Mouse (Mus musculus) limb, embryonic 11.5 days (tissue): ENCODE data around the gene Gldc. TPM values are rescaled to one million over a fixed set of nuclear protein-coding genes. Genes with fewer than 3 reads are reported as not detected.

Experiments
- ATAC-seq: fragments of 200-750 bp; cut with Nextera tagmentation; 2 replicates; pipeline ENCODE4 v1.8.0; 2017; ENCODE audit warnings: low read depth; ENCODE audit not compliant: insufficient number of reproducible peaks, low FRiP score, low TSS enrichment
- DNase-seq: peaks from one replicate; pipeline ENCODE4 v3.0.0-alpha.2; 2015; ENCODE audit warnings: low spot score
- H3K27ac ChIP-seq: fragments of 300-500 bp; sonication (generic); replicated peaks from 2 replicates; pipeline ENCODE4 v1.5.1; 2014; ENCODE audit warnings: low read depth, mild to moderate bottlenecking, low read length
- H3K27me3 ChIP-seq: fragments of 300-500 bp; sonication (generic); 2 replicates; pipeline ENCODE4 v1.6.1; 2014; ENCODE audit warnings: mild to moderate bottlenecking, low read length, mixed read lengths; ENCODE audit not compliant: control insufficient read depth, insufficient read depth
- H3K36me3 ChIP-seq: fragments of 300-500 bp; sonication (generic); 2 replicates; pipeline ENCODE4 v1.6.1; 2014; ENCODE audit warnings: mild to moderate bottlenecking, low read length, moderate library complexity, mixed read lengths; ENCODE audit not compliant: control insufficient read depth, insufficient read depth
- H3K4me1 ChIP-seq: fragments of 300-500 bp; sonication (generic); 2 replicates; pipeline ENCODE4 v1.6.1; 2014; ENCODE audit warnings: low read length, mixed read lengths; ENCODE audit not compliant: control insufficient read depth, insufficient read depth
- H3K4me2 ChIP-seq: fragments of 300-500 bp; sonication (generic); 2 replicates; pipeline ENCODE4 v1.6.1; 2014; ENCODE audit warnings: low read depth, mild to moderate bottlenecking, moderate library complexity; ENCODE audit not compliant: severe bottlenecking
- H3K4me3 ChIP-seq: fragments of 300-500 bp; sonication (generic); 2 replicates; pipeline ENCODE4 v1.5.1; 2014; ENCODE audit warnings: low read depth, low read length
- H3K9ac ChIP-seq: fragments of 300-500 bp; sonication (generic); 2 replicates; pipeline ENCODE4 v1.6.1; 2014; ENCODE audit warnings: mild to moderate bottlenecking, low read length
- H3K9me3 ChIP-seq: fragments of 300-500 bp; sonication (generic); 2 replicates; pipeline ENCODE4 v1.6.1; 2016; ENCODE audit warnings: low read length; ENCODE audit not compliant: control insufficient read depth
- WGBS: fragments of 180-500 bp; shearing (Covaris S2); extraction: QIAGEN DNeasy Blood & Tissue Kit; methylation state at CpG from one replicate; pipeline ENCODE4 v1.1.7; 2014; 5-methylcytosine and 5-hydroxymethylcytosine counted together
- polyA plus RNA-seq: library from polyadenylated mRNA; unstranded; fragments of >200 nt; fragmentation: Nextera tagmentation; extraction: Ambion mirVana; gene quantifications from 2 replicates; pipeline ENCODE4 v1.2.1, GENCODE M21; 2014

The Gldc gene
- polyA plus RNA-seq, 1 experiment from 2014 or later: 8.3 TPM

DNA sequence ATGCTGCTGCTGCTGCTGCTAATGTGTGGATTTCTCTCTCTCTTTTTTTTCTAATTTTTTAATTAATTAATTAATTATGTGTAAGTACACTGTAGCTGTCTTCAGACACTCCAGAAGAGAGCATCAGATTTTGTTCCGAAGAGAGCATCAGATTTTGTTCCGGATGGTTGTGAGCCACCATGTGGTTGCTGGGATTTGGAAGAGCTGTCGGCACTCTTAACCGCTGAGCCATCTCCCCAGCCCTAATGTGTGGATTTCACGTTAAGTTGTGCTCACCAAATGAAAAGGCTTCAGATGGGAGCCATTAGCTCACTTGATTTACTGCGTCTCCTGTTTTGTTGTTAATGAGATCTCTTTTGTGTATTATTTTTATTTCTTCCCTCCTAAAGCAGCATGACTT, 85.1 kb downstream of the Gldc start:
- Histone ChIP-seq H3K27ac (no peak overlapping the region), H3K36me3 (peaks cover 24% of the 10 kb centered on the region), H3K4me3 (no peak overlapping the region), H3K27me3 (no peaks in the 10 kb centered on the region), H3K4me1 (peaks cover under 1% of the 10 kb centered on the region), H3K4me2 (no peak overlapping the region), H3K9me3 (no peaks in the 10 kb centered on the region), H3K9ac (no peak overlapping the region)
- WGBS: 72% methylated on average over 6 of the region's 6 CpGs
- ATAC-seq (no peak), DNase-seq (peak; percentile 18)

DNA sequence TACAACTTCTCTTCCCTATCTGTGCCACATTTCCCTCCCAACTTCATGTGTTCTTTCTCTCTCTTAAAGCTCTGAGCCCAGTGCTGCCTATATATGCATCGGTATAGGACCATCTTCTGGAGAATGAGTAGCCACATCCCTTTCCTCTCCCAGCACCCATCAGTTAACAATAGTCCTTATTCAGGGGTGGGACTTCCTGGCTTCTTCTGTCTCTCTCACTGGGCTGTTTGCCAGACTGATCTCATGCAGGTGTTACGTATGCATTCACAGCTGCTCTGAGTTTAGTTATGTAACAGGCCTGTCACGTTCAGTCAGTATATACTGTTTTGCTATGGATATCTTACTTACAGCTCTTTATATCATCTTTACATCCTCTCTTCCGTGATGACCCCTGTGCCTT, 109.4 kb downstream of the Gldc start:
- H3K27ac ChIP-seq: no peak overlapping the region
- H3K4me1 ChIP-seq: no peaks in the 10 kb centered on the region
- ATAC-seq (no peak), DNase-seq (no peak)
- no peak overlapping the region for H3K9ac ChIP-seq
- no peaks in the 10 kb centered on the region for H3K36me3 ChIP-seq
- no peaks in the 10 kb centered on the region for H3K27me3 ChIP-seq
- H3K4me3 ChIP-seq: no peak overlapping the region
- WGBS: 90% methylated on average over 4 of the region's 4 CpGs
- no peak overlapping the region for H3K4me2 ChIP-seq
- H3K9me3 ChIP-seq: no peaks in the 10 kb centered on the region

DNA sequence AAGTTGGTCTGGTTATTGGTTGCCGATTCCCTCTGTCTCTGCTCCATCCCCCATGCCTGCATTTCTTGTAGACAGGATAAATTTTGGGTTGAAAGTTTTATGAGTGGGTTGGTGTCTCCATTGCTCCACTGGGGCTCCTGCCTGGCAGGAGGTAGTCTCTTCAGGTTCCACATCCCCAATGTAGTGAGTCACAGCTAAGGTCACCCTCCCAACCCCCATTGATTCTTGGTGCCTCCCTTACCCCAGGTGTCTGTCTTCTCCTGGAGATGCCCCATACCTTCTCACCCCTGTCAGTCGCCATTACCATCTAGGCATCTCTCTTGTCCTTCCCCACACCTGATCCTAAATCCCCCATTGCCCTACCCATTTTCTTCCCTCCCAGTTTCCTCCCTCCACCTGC, 121.0 kb downstream of the Gldc start:
- peaks cover 2% of the 10 kb centered on the region; the same call in 1 of the 2 replicates for H3K36me3 ChIP-seq
- 94% methylated on average over 2 of the region's 2 CpGs for WGBS
- no peaks in the 10 kb centered on the region for H3K9me3 ChIP-seq
- ATAC-seq (no peak), DNase-seq (no peak)
- H3K4me2 ChIP-seq: no peak overlapping the region
- no peaks in the 10 kb centered on the region for H3K27me3 ChIP-seq
- H3K4me1 ChIP-seq: no peaks in the 10 kb centered on the region
- H3K27ac ChIP-seq: no peak overlapping the region
- no peak overlapping the region for H3K9ac ChIP-seq
- H3K4me3 ChIP-seq: no peak overlapping the region

DNA sequence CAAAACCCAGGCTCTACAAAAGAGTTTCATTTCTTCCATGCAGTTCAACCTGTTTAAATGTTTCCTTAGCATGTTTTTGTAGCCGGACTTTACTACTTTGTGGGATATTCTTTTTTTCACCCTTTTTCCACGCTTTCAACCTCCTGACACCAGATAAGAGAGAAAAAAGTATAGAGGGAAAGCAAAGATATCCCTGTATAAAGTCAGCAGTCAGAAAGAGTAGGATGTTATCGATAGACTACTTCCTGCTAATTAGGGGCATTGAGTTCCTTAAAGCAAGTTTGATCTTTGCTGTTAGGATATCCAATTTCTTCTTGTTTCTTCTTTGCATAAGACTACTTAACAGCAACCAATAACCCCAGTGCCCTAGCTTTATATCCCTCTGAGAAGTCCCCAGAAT, 123.8 kb downstream of the Gldc start:
- Histone ChIP-seq H3K9ac (no peak overlapping the region), H3K27ac (no peak overlapping the region), H3K27me3 (no peaks in the 10 kb centered on the region), H3K4me2 (no peak overlapping the region), H3K9me3 (no peaks in the 10 kb centered on the region), H3K4me3 (no peak overlapping the region), H3K36me3 (peaks cover 6% of the 10 kb centered on the region), H3K4me1 (no peaks in the 10 kb centered on the region)
- ATAC-seq (no peak), DNase-seq (no peak)
- WGBS: 94% methylated on average over 3 of the region's 3 CpGs

DNA sequence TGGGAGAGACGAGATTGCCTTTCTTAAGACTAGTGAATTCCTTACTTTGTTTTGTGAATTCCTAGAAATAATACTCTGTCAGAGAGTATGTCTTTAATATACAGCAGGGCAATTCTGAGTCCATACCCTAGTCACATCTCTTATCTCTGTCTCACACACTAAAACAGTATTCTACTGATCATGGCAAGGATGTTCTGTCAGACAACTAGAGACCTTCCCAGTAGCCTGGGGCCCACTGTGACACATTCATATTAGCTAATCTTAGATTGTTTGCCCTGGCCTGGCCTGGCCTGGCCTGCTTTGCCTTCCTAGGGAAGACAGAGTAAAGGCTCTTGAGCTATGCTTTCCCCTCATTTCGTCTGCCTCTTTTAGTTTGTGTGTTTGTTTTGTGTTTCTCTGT, 124.6 kb downstream of the Gldc start:
- ATAC-seq (no peak), DNase-seq (no peak)
- Histone ChIP-seq H3K4me3 (no peak overlapping the region), H3K4me1 (no peaks in the 10 kb centered on the region), H3K9me3 (no peaks in the 10 kb centered on the region), H3K9ac (no peak overlapping the region), H3K4me2 (no peak overlapping the region), H3K27me3 (no peaks in the 10 kb centered on the region), H3K27ac (no peak overlapping the region), H3K36me3 (peaks cover 4% of the 10 kb centered on the region)
- 91% methylated on average over 2 of the region's 2 CpGs for WGBS

Other genes starting within 250 kb of the Gldc start
- not detected in 2 replicates for gene Trpd52l3, start 171.6 kb downstream of the Gldc start, polyA plus RNA-seq
- gene Uhrf2, start 144.9 kb downstream of the Gldc start, polyA plus RNA-seq: 83.3 and 89.1 TPM in 2 replicates
- gene Mbl2, start 57.5 kb upstream of the Gldc start, polyA plus RNA-seq: not detected in 2 replicates